Mouse (Mus musculus) B cell, adult 67 days (primary cell): ENCODE results near the gene Rubcnl. TPM values are rescaled to one million over a fixed set of nuclear protein-coding genes. Genes with fewer than 3 reads are reported as not detected.

ENCODE experiments used
- total RNA-seq, 2 experiments: library from RNA; stranded (reverse); gene quantifications; 4 replicates each; pipeline ENCODE4 v1.2.4; 2023

The Rubcnl gene
- total RNA-seq, result 100 to 1,000 TPM; 110 to 154 TPM

DNA sequence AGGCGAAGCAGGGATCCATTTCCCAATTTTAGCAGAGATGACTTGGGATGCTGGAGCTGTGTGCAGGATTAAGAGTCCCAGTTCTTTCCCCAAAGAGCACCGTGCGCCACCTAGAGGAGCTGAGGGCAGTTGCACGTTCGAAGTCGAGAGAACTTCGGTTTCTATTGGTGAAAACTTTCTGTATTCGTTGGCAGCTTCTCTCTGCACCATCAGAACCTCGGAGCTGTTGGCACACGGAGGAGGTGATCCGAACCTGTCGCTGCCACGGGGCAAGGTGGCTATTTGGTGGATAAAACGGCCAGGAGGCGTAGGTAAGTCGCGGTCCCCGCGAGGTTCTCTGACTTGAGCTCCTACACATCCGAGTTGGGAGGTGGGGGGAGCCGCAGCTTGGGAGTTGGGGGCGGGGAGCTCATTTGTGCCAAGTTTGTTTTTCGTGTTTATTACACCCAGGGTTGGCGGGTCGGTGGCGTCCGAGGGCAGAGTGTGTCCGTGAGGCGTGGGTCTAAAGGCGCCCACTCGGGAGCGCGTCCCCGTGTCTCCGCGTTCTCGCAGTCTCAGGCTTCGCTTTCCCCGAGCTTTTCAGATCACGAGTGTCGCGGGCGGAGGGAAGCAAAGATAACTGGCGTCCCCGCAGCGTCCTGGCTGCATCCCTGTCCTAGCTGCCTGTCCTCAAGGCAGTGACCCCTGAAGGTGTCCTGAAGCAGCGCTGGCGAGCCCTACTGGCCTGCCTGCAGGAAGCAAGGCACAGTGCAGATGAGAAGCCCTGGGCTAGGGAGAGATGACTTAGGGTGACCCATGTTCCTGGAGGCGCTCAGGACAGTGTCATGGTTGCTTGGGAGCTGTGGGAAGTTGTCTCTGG, at the start of gene Rubcnl:
Gene Rubcnl (plus strand): TSS at position 172 of the 859 bp plus-strand sequence.

Other genes starting within 250 kb of the Rubcnl start
- gene Lrch1, start 68.2 kb upstream of the Rubcnl start, total RNA-seq, result 100 to 1,000 TPM; 104 to 141 TPM
- gene Lrrc63, start 114.9 kb downstream of the Rubcnl start, total RNA-seq, result not detected
- 100 to 1,000 TPM; 682 to 695 TPM for gene Lcp1, start 115.1 kb downstream of the Rubcnl start, total RNA-seq
- gene Cpb2, start 226.3 kb downstream of the Rubcnl start, total RNA-seq, result not detected